Mouse (Mus musculus) stomach, postnatal 0 days (tissue): Measurements from ENCODE around the gene Prpf3. TPM values are rescaled to one million over a fixed set of nuclear protein-coding genes. Genes with fewer than 3 reads are reported as not detected.

Experiments used
- ATAC-seq: fragments of 200-750 bp; cut with Nextera tagmentation; 2 replicates; pipeline ENCODE4 v1.8.0; 2017; ENCODE audit not compliant: low FRiP score, low TSS enrichment
- DNase-seq: peaks from one replicate; pipeline ENCODE4 v3.0.0-alpha.2; 2016; ENCODE audit warnings: low spot score
- H3K27ac ChIP-seq: fragments of 300-500 bp; sonication (generic); replicated peaks from 2 replicates; pipeline ENCODE4 v1.5.1; 2014; ENCODE audit warnings: mild to moderate bottlenecking, control low read depth
- H3K27me3 ChIP-seq: fragments of 300-500 bp; sonication (generic); 2 replicates; pipeline ENCODE4 v1.6.1; 2014; ENCODE audit warnings: low read length; ENCODE audit not compliant: control insufficient read depth, insufficient read depth
- H3K36me3 ChIP-seq: fragments of 300-500 bp; sonication (generic); 2 replicates; pipeline ENCODE4 v1.6.1; 2014; ENCODE audit warnings: low read length, mixed read lengths; ENCODE audit not compliant: control insufficient read depth, insufficient read depth
- H3K4me1 ChIP-seq: fragments of 300-500 bp; sonication (generic); replicated peaks from 2 replicates; pipeline ENCODE4 v1.6.1; 2014; ENCODE audit warnings: antibody characterized with exemption; ENCODE audit not compliant: control insufficient read depth, insufficient read depth
- H3K4me2 ChIP-seq: fragments of 300-500 bp; sonication (generic); replicated peaks from 2 replicates; pipeline ENCODE4 v1.6.1; 2014; ENCODE audit warnings: low read depth, mild to moderate bottlenecking, control low read depth, moderate library complexity
- H3K4me3 ChIP-seq: fragments of 300-500 bp; sonication (generic); 2 replicates; pipeline ENCODE4 v1.5.1; 2014; ENCODE audit warnings: low read depth, low read length, control low read depth
- H3K9ac ChIP-seq: fragments of 300-500 bp; sonication (generic); 2 replicates; pipeline ENCODE4 v1.6.1; 2014; ENCODE audit warnings: mild to moderate bottlenecking, low read length, control low read depth, mixed read lengths
- H3K9me3 ChIP-seq: fragments of 300-500 bp; sonication (generic); 2 replicates; pipeline ENCODE4 v1.6.1; 2016; ENCODE audit warnings: low read length; ENCODE audit not compliant: control insufficient read depth
- CTCF ChIP-seq: IDR thresholded peaks from 2 replicates; pipeline ENCODE4 v1.5.1; 2016; ENCODE audit warnings: antibody characterized with exemption, low read depth, mild to moderate bottlenecking, moderate library complexity
- EP300 ChIP-seq: optimal IDR thresholded peaks from 2 replicates; pipeline ENCODE3; 2016; ENCODE audit warnings: antibody characterized with exemption
- WGBS: fragments of 180-500 bp; shearing (Covaris S2); extraction: QIAGEN DNeasy Blood & Tissue Kit; methylation state at CpG from one replicate; pipeline ENCODE4 v1.1.7; 2014; 5-methylcytosine and 5-hydroxymethylcytosine counted together
- polyA plus RNA-seq: library from polyadenylated mRNA; unstranded; fragments of >200 nt; fragmentation: Nextera tagmentation; extraction: Ambion mirVana; gene quantifications from 2 replicates; pipeline ENCODE4 v1.2.1, GENCODE M21; 2015

Prpf3 gene
- polyA plus RNA-seq, 1 experiment from 2014 or later: 13.8 TPM

DNA sequence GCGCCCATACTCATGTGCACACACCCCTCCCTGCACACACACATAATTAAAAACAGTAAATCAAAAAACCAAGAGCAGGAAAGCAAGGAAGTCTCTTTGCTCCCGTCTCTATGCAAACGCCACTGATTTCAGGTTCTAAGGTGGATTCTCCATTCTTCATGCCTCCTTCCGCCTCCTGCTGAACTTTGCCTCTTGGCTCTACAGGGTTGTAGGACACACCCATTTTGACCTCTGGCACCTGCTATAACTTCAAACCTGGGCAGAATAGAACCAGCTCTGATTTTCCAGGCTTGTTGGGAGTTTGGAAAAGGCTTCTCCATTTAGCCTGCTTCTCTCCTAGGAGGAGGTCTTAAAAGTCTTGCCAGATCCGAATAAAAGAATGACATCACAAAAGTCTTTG, 28.7 kb upstream of the Prpf3 start:
- Histone ChIP-seq H3K27me3 (no peaks in the 10 kb centered on the region), H3K9ac (no peak overlapping the region), H3K4me3 (no peak overlapping the region), H3K27ac (no peak overlapping the region), H3K9me3 (no peaks in the 10 kb centered on the region), H3K4me1 (no peaks in the 10 kb centered on the region; the same call in 1 of the 2 replicates), H3K4me2 (no peak overlapping the region), H3K36me3 (no peaks in the 10 kb centered on the region)
- ATAC-seq (no peak), DNase-seq (peak; percentile 49)
- no peak for TF ChIP-seq CTCF
- TF ChIP-seq EP300: no peak
- WGBS: 65% methylated on average over 5 of the region's 5 CpGs

- H3K27ac ChIP-seq: peak overlapping the region; percentile 76
- H3K4me2 ChIP-seq: peak overlapping the region; percentile 80
- no peaks in the 10 kb centered on the region; the same call in 1 of the 2 replicates for H3K4me1 ChIP-seq
- no peaks in the 10 kb centered on the region for H3K9me3 ChIP-seq
- H3K4me3 ChIP-seq: peak overlapping the region; percentile 48
- DNase-seq (peak; percentile 65), ATAC-seq (no peak)
- TF ChIP-seq EP300 (no peak), CTCF (peak; percentile 75)
- WGBS: 2% methylated on average over 24 of the region's 24 CpGs
- H3K36me3 ChIP-seq: no peaks in the 10 kb centered on the region
- H3K27me3 ChIP-seq: no peaks in the 10 kb centered on the region
- peak overlapping the region; percentile 58 for H3K9ac ChIP-seq
Measured at GRCm38 (mm10) chr3:95882816-95883425, 27.2 kb upstream of the Prpf3 start.

DNA sequence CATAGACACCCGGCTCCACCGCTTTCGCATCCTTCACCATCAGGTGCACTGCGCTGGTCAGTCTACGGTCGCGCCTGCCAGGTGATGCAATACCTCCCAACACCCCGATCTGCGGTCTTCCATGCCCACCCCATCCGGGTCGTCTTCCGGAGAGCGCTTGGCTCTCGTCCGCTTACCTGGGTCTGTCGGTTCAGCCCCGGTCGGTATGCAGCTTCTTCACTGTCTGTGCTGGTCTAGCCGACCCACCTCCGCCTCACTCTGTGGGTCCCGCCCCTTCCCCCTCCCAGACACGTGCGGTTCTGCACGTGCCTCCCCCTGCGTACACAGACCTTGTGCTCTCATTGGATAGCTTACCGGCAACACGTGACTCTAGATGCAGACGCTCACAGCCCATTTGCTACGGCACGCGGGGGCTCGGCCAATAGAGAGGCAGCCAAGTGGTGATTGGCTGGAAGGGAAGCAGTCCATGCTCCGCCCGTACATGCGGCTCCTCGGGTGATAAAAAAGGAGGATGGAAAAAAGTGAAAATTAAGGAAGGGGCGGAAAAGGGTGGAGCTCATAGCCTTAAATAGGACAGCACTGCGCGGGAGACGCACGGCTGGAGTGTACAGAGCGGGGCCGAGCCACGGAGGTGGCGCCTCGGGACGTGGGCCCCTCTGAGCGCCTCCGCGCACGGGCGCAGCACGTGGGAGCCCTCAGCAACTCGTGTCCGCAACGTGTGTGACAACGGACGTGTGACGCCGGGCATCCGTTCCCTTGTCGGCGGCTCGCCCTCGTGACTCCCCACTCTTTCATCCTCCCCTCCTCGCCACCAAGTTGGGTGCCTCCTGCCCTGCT, 26.5 kb upstream of the Prpf3 start, which contains the start of gene Ciart:
Gene Ciart, minus strand, starts transcription at position 273 of the 837 bp plus-strand sequence.
- Histone ChIP-seq H3K4me2 (peak within 1 kb of the TSS; percentile 80), H3K9me3 (no peaks in the 10 kb centered on the region), H3K4me1 (no peaks in the 10 kb centered on the region; the same call in 1 of the 2 replicates), H3K9ac (peak within 1 kb of the TSS; percentile 58), H3K4me3 (peak within 1 kb of the TSS; percentile 48), H3K27me3 (no peaks in the 10 kb centered on the region), H3K27ac (peak within 1 kb of the TSS; percentile 76), H3K36me3 (no peaks in the 10 kb centered on the region)
- DNase-seq: peak; percentile 95
- under 1% methylated on average over 63 of the region's 66 CpGs for WGBS
- TF ChIP-seq CTCF: no peak
- TF ChIP-seq EP300: no peak
- peak; percentile 98 for ATAC-seq

DNA sequence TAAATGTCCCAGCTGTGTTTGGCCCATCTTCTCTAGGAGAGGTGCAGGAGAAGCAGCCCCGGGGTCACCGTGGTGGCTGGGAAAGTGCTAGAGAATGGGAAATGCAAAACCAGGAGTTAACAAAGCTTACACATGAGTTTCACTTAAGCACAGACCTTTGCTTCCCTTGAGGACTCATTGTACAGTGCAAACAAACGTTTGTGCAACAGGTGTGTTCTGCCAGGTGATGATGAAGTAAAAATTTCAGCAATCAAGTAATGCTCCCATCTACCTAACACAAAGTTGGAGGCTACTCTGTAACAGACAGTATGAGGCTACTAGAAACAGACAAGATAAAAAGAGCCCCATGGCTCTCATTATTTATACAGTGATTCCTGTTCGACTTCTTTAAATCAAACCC, 23.4 kb upstream of the Prpf3 start:
- H3K27ac ChIP-seq: no peak overlapping the region
- no peaks in the 10 kb centered on the region; the same call in 1 of the 2 replicates for H3K4me1 ChIP-seq
- DNase-seq (no peak), ATAC-seq (no peak)
- no peaks in the 10 kb centered on the region for H3K27me3 ChIP-seq
- H3K4me3 ChIP-seq: no peak overlapping the region
- H3K9ac ChIP-seq: no peak overlapping the region
- H3K4me2 ChIP-seq: no peak overlapping the region
- no peaks in the 10 kb centered on the region for H3K9me3 ChIP-seq
- no peak for TF ChIP-seq CTCF
- no peak for TF ChIP-seq EP300
- no peaks in the 10 kb centered on the region for H3K36me3 ChIP-seq
- WGBS: 89% methylated on average over 4 of the region's 4 CpGs

- Histone ChIP-seq H3K36me3 (no peaks in the 10 kb centered on the region), H3K4me3 (peak overlapping the region; percentile 62), H3K27me3 (no peaks in the 10 kb centered on the region), H3K27ac (no peak overlapping the region), H3K9me3 (no peaks in the 10 kb centered on the region), H3K4me2 (peak overlapping the region; percentile 68), H3K9ac (peak overlapping the region; percentile 28; the same call in 1 of the 2 replicates), H3K4me1 (no peaks in the 10 kb centered on the region)
- DNase-seq (no peak), ATAC-seq (no peak)
- WGBS: 63% methylated on average over 7 of the region's 7 CpGs
- TF ChIP-seq CTCF (no peak), EP300 (no peak)
Measured at GRCm38 (mm10) chr3:95872048-95872447, 16.4 kb upstream of the Prpf3 start.
